Mouse (Mus musculus): ENCODE results near the gene Lactbl1.

DNA sequence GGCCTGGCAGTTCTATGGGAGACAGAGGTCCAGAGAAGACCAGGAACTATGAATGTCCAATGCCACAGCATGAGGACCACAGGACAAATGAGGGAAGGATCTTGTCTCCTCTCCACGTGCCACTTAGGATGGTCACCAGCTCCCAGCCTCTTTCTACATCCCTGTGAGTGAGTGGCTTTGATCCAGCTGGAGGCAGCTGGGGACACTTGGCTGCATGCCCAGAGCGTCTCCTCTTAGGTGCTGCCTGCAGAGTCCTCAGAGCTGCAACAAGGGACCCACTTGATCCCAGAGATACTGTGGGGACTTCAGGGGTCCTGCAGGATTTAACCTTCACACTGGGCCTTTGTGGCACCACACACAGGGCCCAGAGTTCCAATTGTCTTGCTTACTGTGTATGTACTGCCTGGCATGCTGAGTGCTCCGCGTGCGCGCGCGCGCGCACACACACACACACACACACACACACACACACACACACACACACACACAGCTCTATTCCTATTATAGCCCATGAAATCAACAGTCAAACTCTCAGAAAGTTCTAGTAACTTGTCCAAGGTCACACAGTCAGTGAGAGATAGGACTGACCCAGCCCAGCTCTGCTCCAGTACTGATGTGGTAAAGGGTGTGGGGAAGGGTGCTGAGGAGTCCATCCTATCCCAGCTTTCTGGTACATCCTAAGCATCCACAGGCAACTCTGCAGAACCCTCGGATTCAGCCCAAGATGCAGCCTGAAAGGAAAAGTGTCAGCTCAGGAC, 9.0 kb downstream of the Lactbl1 start:
- TF ChIP-seq EP300 (optimal IDR thresholded peaks at IDR 0.05) = no peak
- TF ChIP-seq CTCF (IDR thresholded peaks at IDR 0.05; ENCODE audit: low read depth) = no peak
